Mouse (Mus musculus) MEL (cell line): Measurements from ENCODE around the gene Lrrc43. TPM values are rescaled to one million over a fixed set of nuclear protein-coding genes. Genes with fewer than 3 reads are reported as not detected.

ENCODE experiments used
- DNase-seq: peaks from one replicate; pipeline ENCODE4 v3.0.0; 2011; ENCODE audit warnings: low read depth, low spot score
- H3K27ac ChIP-seq: 2 replicates; pipeline ENCODE4 v1.5.1; 2012; ENCODE audit warnings: low read depth, mild to moderate bottlenecking, control low read depth, low read length, moderate library complexity; ENCODE audit not compliant: control insufficient read depth
- H3K27me3 ChIP-seq, 2 experiments: fragments of 150-350 bp in 1 of 2; sonication (generic) in 1 of 2; 2 replicates each; pipeline ENCODE4 v1.6.1; 2012; ENCODE audit warnings: low read length in 2 of 2, mild to moderate bottlenecking in 2 of 2, improper control_type of control experiment in 1 of 2, moderate library complexity in 1 of 2; ENCODE audit not compliant: insufficient read depth in 2 of 2, control insufficient read depth in 1 of 2
- H3K36me3 ChIP-seq, 2 experiments: 2 replicates each; pipeline ENCODE4 v1.6.1; 2012 to 2014; ENCODE audit warnings: low read length in 2 of 2, improper control_type of control experiment in 1 of 2, inconsistent platforms in 1 of 2, mild to moderate bottlenecking in 1 of 2; ENCODE audit not compliant: insufficient read depth in 2 of 2, control insufficient read depth in 1 of 2
- H3K4me1 ChIP-seq, 2 experiments: fragments of 150-350 bp in 1 of 2; sonication (generic) in 1 of 2; 2 replicates each; pipeline ENCODE4 v1.6.1; 2012; ENCODE audit warnings: low read length in 2 of 2, improper control_type of control experiment in 1 of 2, mild to moderate bottlenecking in 1 of 2; ENCODE audit not compliant: insufficient read depth in 2 of 2, control insufficient read depth in 1 of 2
- H3K4me3 ChIP-seq, 2 experiments: fragments of 150-350 bp in 1 of 2; sonication (generic) in 1 of 2; 2 replicates each; pipeline ENCODE4 v1.5.1; 2012; ENCODE audit warnings: low read depth in 2 of 2, low read length in 2 of 2, mild to moderate bottlenecking in 2 of 2, moderate library complexity in 2 of 2, control low read depth in 1 of 2, improper control_type of control experiment in 1 of 2; ENCODE audit not compliant: control insufficient read depth in 1 of 2, insufficient read depth in 1 of 2
- H3K79me2 ChIP-seq: 2 replicates; pipeline ENCODE4 v1.6.1; 2012; ENCODE audit warnings: mild to moderate bottlenecking, low read length, moderate library complexity; ENCODE audit not compliant: control insufficient read depth, poor library complexity, insufficient read depth
- H3K9ac ChIP-seq: 2 replicates; pipeline ENCODE4 v1.6.1; 2012; ENCODE audit warnings: low read depth, mild to moderate bottlenecking, control low read depth, low read length, moderate library complexity; ENCODE audit not compliant: control insufficient read depth, poor library complexity, severe bottlenecking
- H3K9me3 ChIP-seq: fragments of 150-350 bp; sonication (generic); replicated peaks from 2 replicates; pipeline ENCODE4 v1.6.1; 2012; ENCODE audit warnings: mild to moderate bottlenecking, low read length, improper control_type of control experiment, moderate library complexity; ENCODE audit not compliant: insufficient read depth
- CHD1 ChIP-seq: IDR thresholded peaks from 2 replicates; pipeline ENCODE4 v1.6.1; 2012; ENCODE audit warnings: low read depth, mild to moderate bottlenecking, inconsistent platforms, low read length, improper control_type of control experiment
- CHD2 ChIP-seq: IDR thresholded peaks from 2 replicates; pipeline ENCODE4 v1.6.1; 2011; ENCODE audit warnings: low read length, improper control_type of control experiment
- CTCF ChIP-seq, 3 experiments: IDR thresholded peaks in 2 of 3; conservative IDR thresholded peaks in 1 of 3; 2 replicates each; pipeline ENCODE4 v1.5.1; 2011 to 2012; ENCODE audit warnings: low read length in 3 of 3, low read depth in 2 of 3, mild to moderate bottlenecking in 2 of 3, improper control_type of control experiment in 1 of 3, inconsistent platforms in 1 of 3, mixed read lengths in 1 of 3, moderate library complexity in 1 of 3; ENCODE audit not compliant: control insufficient read depth in 1 of 3, insufficient read depth in 1 of 3, poor library complexity in 1 of 3, severe bottlenecking in 1 of 3
- EP300 ChIP-seq, 2 experiments: IDR thresholded peaks; 2 replicates each; pipeline ENCODE4 v1.6.1; 2011; ENCODE audit warnings: improper control_type of control experiment in 2 of 2, low read length in 2 of 2, low read depth in 1 of 2, mild to moderate bottlenecking in 1 of 2
- GATA1 ChIP-seq: IDR thresholded peaks from 2 replicates; pipeline ENCODE4 v1.6.1; 2011; ENCODE audit warnings: low read depth, low read length, improper control_type of control experiment
- HCFC1 ChIP-seq: IDR thresholded peaks from 2 replicates; pipeline ENCODE4 v1.6.1; 2012; ENCODE audit warnings: low read depth, mild to moderate bottlenecking, inconsistent platforms, low read length, improper control_type of control experiment, moderate library complexity
- JUND ChIP-seq: IDR thresholded peaks from 2 replicates; pipeline ENCODE4 v1.6.1; 2011; ENCODE audit warnings: low read depth, mild to moderate bottlenecking, improper control_type of control experiment, low read length
- KAT2A ChIP-seq: conservative IDR thresholded peaks from 2 replicates; pipeline ENCODE4 v1.6.1; 2012; ENCODE audit warnings: low read depth, low read length, improper control_type of control experiment, inconsistent platforms
- MAFK ChIP-seq: IDR thresholded peaks from 2 replicates; pipeline ENCODE4 v1.6.1; 2011; ENCODE audit warnings: low read depth, mild to moderate bottlenecking, low read length, improper control_type of control experiment, borderline replicate concordance
- MAX ChIP-seq: IDR thresholded peaks from 2 replicates; pipeline ENCODE4 v1.6.1; 2011; ENCODE audit warnings: low read length, improper control_type of control experiment
- MEF2A ChIP-seq: IDR thresholded peaks from 2 replicates; pipeline ENCODE4 v1.6.1; 2014; ENCODE audit warnings: low read depth, mild to moderate bottlenecking, inconsistent platforms, low read length, improper control_type of control experiment; ENCODE audit not compliant: poor library complexity, insufficient replicate concordance, severe bottlenecking; ENCODE audit errors: extremely low read depth
- MXI1 ChIP-seq: IDR thresholded peaks from 2 replicates; pipeline ENCODE4 v1.6.1; 2011; ENCODE audit warnings: mild to moderate bottlenecking, low read depth, low read length, improper control_type of control experiment
- MYB ChIP-seq: IDR thresholded peaks from 2 replicates; pipeline ENCODE4 v1.6.1; 2011; ENCODE audit warnings: mild to moderate bottlenecking, low read depth, low read length, improper control_type of control experiment
- POLR2A ChIP-seq, 2 experiments: IDR thresholded peaks; 2 replicates each; pipeline ENCODE4 v1.6.1; 2011 to 2012; ENCODE audit warnings: low read length in 2 of 2, mild to moderate bottlenecking in 2 of 2, control low read depth in 1 of 2, improper control_type of control experiment in 1 of 2, low read depth in 1 of 2, moderate library complexity in 1 of 2; ENCODE audit not compliant: control insufficient read depth in 1 of 2, insufficient read depth in 1 of 2, poor library complexity in 1 of 2
- SMC3 ChIP-seq: IDR thresholded peaks from 2 replicates; pipeline ENCODE4 v1.6.1; 2011; ENCODE audit warnings: low read depth, low read length, improper control_type of control experiment
- TAL1 ChIP-seq: IDR thresholded peaks from 2 replicates; pipeline ENCODE4 v1.6.1; 2012; ENCODE audit warnings: mild to moderate bottlenecking, inconsistent platforms, low read length, moderate library complexity, mixed read lengths
- TBP ChIP-seq: IDR thresholded peaks from 2 replicates; pipeline ENCODE4 v1.8.0; 2011; ENCODE audit warnings: low read depth, low read length, improper control_type of control experiment
- TCF12 ChIP-seq: IDR thresholded peaks from 2 replicates; pipeline ENCODE4 v1.6.1; 2014; ENCODE audit warnings: low read depth, mild to moderate bottlenecking, inconsistent platforms, low read length, improper control_type of control experiment, moderate library complexity
- USF2 ChIP-seq, 2 experiments: IDR thresholded peaks; 2 replicates each; pipeline ENCODE4 v1.6.1; 2011 to 2012; ENCODE audit warnings: improper control_type of control experiment in 2 of 2, low read length in 2 of 2, borderline replicate concordance in 1 of 2, inconsistent platforms in 1 of 2, low read depth in 1 of 2, mild to moderate bottlenecking in 1 of 2; ENCODE audit not compliant: insufficient read depth in 1 of 2
- ZNF384 ChIP-seq: IDR thresholded peaks from 2 replicates; pipeline ENCODE4 v1.6.1; 2012; ENCODE audit warnings: low read depth, mild to moderate bottlenecking, inconsistent platforms, low read length, improper control_type of control experiment
- polyA plus RNA-seq, 2 experiments: library from polyadenylated mRNA; stranded (reverse) in 1 of 2; unstranded in 1 of 2; fragments of >175 nt in 1 of 2; fragments of >200 nt in 1 of 2; gene quantifications; 2 replicates each; pipeline versions ENCODE4 v1.2.1 to v1.2.4; 2012; ENCODE audit warnings: low replicate concordance in 2 of 2, low read depth in 1 of 2; ENCODE audit not compliant: insufficient read length in 2 of 2, insufficient read depth in 1 of 2, missing spikeins in 1 of 2
- total RNA-seq: library from RNA; depleted of rRNA; stranded (reverse); fragments of 300-350 nt; gene quantifications from 2 replicates; pipeline ENCODE4 v1.2.3, GENCODE M21; 2012

The Lrrc43 gene
- total and polyA plus RNA-seq, 3 experiments: not detected

DNA sequence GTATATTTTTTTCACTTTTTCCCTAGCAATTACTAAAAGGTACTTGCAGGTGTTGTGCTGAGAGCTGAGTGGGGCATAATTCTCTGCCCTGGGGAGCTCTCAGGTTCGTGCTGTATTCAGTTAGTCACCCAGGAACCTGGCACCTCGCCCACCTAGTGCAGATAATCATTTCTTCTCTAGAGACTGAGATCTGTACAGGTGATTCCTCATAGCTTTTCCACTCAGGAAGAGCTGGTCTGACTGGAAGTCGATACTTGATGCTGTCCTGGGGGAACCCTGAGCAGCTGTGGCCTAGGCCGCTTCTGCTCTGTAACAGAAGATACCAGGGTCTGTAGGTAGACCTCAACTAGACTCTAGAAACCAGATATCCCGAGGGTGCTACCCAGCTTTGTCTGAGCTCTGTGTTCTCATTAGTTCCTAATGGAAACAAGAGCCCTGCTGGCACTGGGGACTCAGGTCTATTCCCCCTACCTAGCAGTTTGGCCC lies 44.2 kb upstream of the Lrrc43 start:
- no peaks in the 10 kb centered on the region for H3K27me3 ChIP-seq
- peaks cover 0 to 5% of the 10 kb centered on the region in 2 experiments; a peak in 2 of 4 replicates for H3K36me3 ChIP-seq
- H3K79me2 ChIP-seq: no peaks in the 10 kb centered on the region
- H3K4me3 ChIP-seq: no peak overlapping the region
- no peaks in the 10 kb centered on the region for H3K9me3 ChIP-seq
- no peak overlapping the region for H3K9ac ChIP-seq
- H3K27ac ChIP-seq: no peak overlapping the region
- TF ChIP-seq MEF2A (no peak), TCF12 (no peak), TAL1 (no peak), HCFC1 (no peak), TBP (no peak)
- TF ChIP-seq, all 39 proteins: peak for 0
- H3K4me1 ChIP-seq: no peaks in the 10 kb centered on the region
- DNase-seq: no peak

DNA sequence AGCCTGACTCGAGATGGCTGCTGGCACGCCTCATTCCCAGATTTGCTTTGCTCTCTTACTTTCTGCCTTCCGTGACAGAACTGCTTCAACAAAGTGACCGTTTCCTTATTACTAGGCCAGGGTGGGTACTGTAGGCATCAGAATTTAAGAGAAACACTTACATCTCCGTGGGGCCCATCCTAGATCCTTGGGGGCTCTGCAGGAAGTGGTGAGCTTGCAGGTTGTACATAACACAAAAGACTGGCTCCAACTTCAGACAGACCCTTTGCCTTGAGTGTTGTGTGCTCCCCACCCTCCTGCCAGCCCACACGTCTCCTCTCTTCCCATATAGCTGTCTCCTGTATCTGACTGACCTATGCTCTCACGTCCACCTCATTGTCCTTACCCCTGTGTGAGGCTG lies 37.2 kb upstream of the Lrrc43 start:
- Histone ChIP-seq H3K9me3 (no peaks in the 10 kb centered on the region), H3K9ac (no peak overlapping the region), H3K36me3 (no peaks in the 10 kb centered on the region; a peak in 1 of 4 replicates), H3K27ac (no peak overlapping the region), H3K4me1 (no peaks in the 10 kb centered on the region), H3K27me3 (no peaks in the 10 kb centered on the region), H3K79me2 (no peaks in the 10 kb centered on the region), H3K4me3 (no peak overlapping the region)
- no peak for DNase-seq
- TF ChIP-seq GATA1 (no peak), KAT2A (no peak), EP300 (IDR thresholded peaks at IDR 0.05; ENCODE audit: low read depth in 1 of 2, low read length in 2 of 2) (no peak), JUND (no peak), CHD1 (no peak), MAFK (no peak), MYB (no peak), USF2 (IDR thresholded peaks at IDR 0.05; ENCODE audit: borderline replicate concordance in 1 of 2, insufficient read depth in 1 of 2, low read depth in 1 of 2, low read length in 2 of 2) (no peak), SMC3 (no peak), POLR2A (IDR thresholded peaks at IDR 0.05; ENCODE audit: control insufficient read depth in 1 of 2, insufficient read depth in 1 of 2, low read depth in 1 of 2, low read length in 2 of 2, poor library complexity in 1 of 2) (no peak), HCFC1 (no peak), ZNF384 (no peak), MEF2A (no peak), MXI1 (no peak), MAX (no peak), CTCF (IDR thresholded peaks at IDR 0.05 in 2 of 3, conservative IDR thresholded peaks at IDR 0.05 in 1 of 3; ENCODE audit: control insufficient read depth in 1 of 3, insufficient read depth in 1 of 3, low read depth in 2 of 3, low read length in 3 of 3, poor library complexity in 1 of 3, severe bottlenecking in 1 of 3) (no peak), CHD2 (no peak), TAL1 (no peak)
